Mouse (Mus musculus): ENCODE results near the gene Armc2.

Armc2 gene

GRCm38 (mm10) chr10:41866069-41866837 lies 152.0 kb downstream of the Armc2 start:
- DNase-seq (ENCODE audit: low spot score in 2 of 2), result no peak
